7 mouse cellular contexts compared by ENCODE assay signal in genomic region chr12:108958991-108959638, GRCm38 (mm10).
DNase-seq lines count a peak whose midpoint lies in the region; ATAC-seq and TF ChIP-seq lines count a peak whose summit lies in the region.

No protein-coding gene starts in this region.

- H3K9ac ChIP-seq in ES-Bruce4 (ENCODE audit: low read depth, poor library complexity, severe bottlenecking) (0 out of 2 replicates have a peak overlapping the region, but pooled peaks have one; percentile 5), ES-E14 (ENCODE audit: insufficient read depth, low read depth, low read length, poor library complexity, severe bottlenecking) (no peak overlapping the region; the same call in 1 of the 2 replicates)
- H3K9ac ChIP-seq in forebrain, embryonic 16.5 days (replicated peaks; ENCODE audit: low read depth, low read length) = 0 out of 2 replicates have a peak overlapping the region, but pooled peaks have one; percentile 10

- H3K27ac ChIP-seq in ES-Bruce4 (ENCODE audit: insufficient read depth, low read length) (peak overlapping the region; percentile 37; the same call in 1 of the 2 replicates), ES-E14 (ENCODE audit: insufficient read depth, low read depth, low read length, poor library complexity, severe bottlenecking) (no peak overlapping the region)
- H3K27ac ChIP-seq in forebrain, embryonic 16.5 days (ENCODE audit: low read length) = peak overlapping the region; percentile 41; the same call in 1 of the 2 replicates
- H3K27ac ChIP-seq in midbrain, embryonic 10.5 days (replicated peaks) = peak overlapping the region; percentile 73

- peak; percentile 53; the same call in 1 of the 2 replicates for ATAC-seq in forebrain, embryonic 16.5 days

- TF ChIP-seq POLR2A in ES-Bruce4 (IDR thresholded peaks at IDR 0.05; ENCODE audit: insufficient read depth, low read length) = peak; percentile 6

- TF ChIP-seq CTCF in ES-Bruce4 (IDR thresholded peaks at IDR 0.05; ENCODE audit: low read depth, low read length) = no peak

- H3K4me3 ChIP-seq in ES-Bruce4 (ENCODE audit: low read depth, low read length) (peak overlapping the region; percentile 5), ES-E14 (ENCODE audit: insufficient read depth in 1 of 2, low read depth in 1 of 2, low read length in 2 of 2, poor library complexity in 1 of 2, severe bottlenecking in 1 of 2) (peak overlapping the region in 1 of 2 experiments; percentile 50; a peak in 2 of 4 replicates)
- peak overlapping the region; percentile 33 for H3K4me3 ChIP-seq in forebrain, embryonic 16.5 days (replicated peaks; ENCODE audit: low read length)
- H3K4me3 ChIP-seq in midbrain, embryonic 10.5 days = peak overlapping the region; percentile 49

- DNase-seq in ES-E14 (ENCODE audit: low read depth, low spot score) = peak; percentile 29
- peak; percentile 43 for DNase-seq in midbrain, embryonic 10.5 days (ENCODE audit: low spot score)
- no peak for DNase-seq in urinary bladder, adult 18-20 months (ENCODE audit: low spot score in 2 of 2)
- no peak for DNase-seq in spleen, postnatal 36 days (ENCODE audit: low spot score in 2 of 2)
- no peak for DNase-seq in adrenal gland, postnatal 25 days

- under 1% methylated on average over 23 of the region's 23 CpGs for WGBS in forebrain, embryonic 16.5 days
- WGBS in midbrain, embryonic 10.5 days = 1% methylated on average over 23 of the region's 23 CpGs

- H3K9me3 ChIP-seq in ES-Bruce4 (replicated peaks; ENCODE audit: control insufficient read depth, insufficient read depth, low read length, poor library complexity, severe bottlenecking) (no peaks in the 10 kb centered on the region), ES-E14 (ENCODE audit: control insufficient read depth, insufficient read depth, low read depth, low read length) (no peaks in the 10 kb centered on the region)
- H3K9me3 ChIP-seq in forebrain, embryonic 16.5 days (ENCODE audit: control insufficient read depth, low read length) = no peaks in the 10 kb centered on the region
- H3K9me3 ChIP-seq in midbrain, embryonic 10.5 days (replicated peaks) = no peaks in the 10 kb centered on the region

- H3K36me3 ChIP-seq in ES-Bruce4 (ENCODE audit: control insufficient read depth, insufficient read depth, low read length, poor library complexity, severe bottlenecking) (no peaks in the 10 kb centered on the region), ES-E14 (ENCODE audit: control insufficient read depth, insufficient read depth, low read length, poor library complexity, severe bottlenecking) (no peaks in the 10 kb centered on the region)
- H3K36me3 ChIP-seq in forebrain, embryonic 16.5 days (ENCODE audit: control insufficient read depth, insufficient read depth) = no peaks in the 10 kb centered on the region
- no peaks in the 10 kb centered on the region for H3K36me3 ChIP-seq in midbrain, embryonic 10.5 days

- H3K4me1 ChIP-seq in ES-Bruce4 (ENCODE audit: control insufficient read depth, insufficient read depth, low read length) (peaks cover 9% of the 10 kb centered on the region), ES-E14 (ENCODE audit: control insufficient read depth in 2 of 2, insufficient read depth in 2 of 2, low read length in 2 of 2, poor library complexity in 1 of 2) (peaks cover 8 to 16% of the 10 kb centered on the region in 2 experiments)
- H3K4me1 ChIP-seq in forebrain, embryonic 16.5 days (replicated peaks; ENCODE audit: control insufficient read depth, insufficient read depth, low read length) = peaks cover 47% of the 10 kb centered on the region
- H3K4me1 ChIP-seq in midbrain, embryonic 10.5 days = peaks cover 36% of the 10 kb centered on the region

- in situ Hi-C loops in ES-E14 (cut with MboI; ENCODE audit: low sequenced_read_pairs in 2 of 2, unreplicated experiment in 2 of 2) = no loop called here

- H3K27me3 ChIP-seq in ES-Bruce4 (ENCODE audit: control insufficient read depth, insufficient read depth, low read length, poor library complexity, severe bottlenecking) = no peaks in the 10 kb centered on the region
- peaks cover 12% of the 10 kb centered on the region for H3K27me3 ChIP-seq in forebrain, embryonic 16.5 days (replicated peaks; ENCODE audit: control insufficient read depth, insufficient read depth, low read length)
- H3K27me3 ChIP-seq in midbrain, embryonic 10.5 days (ENCODE audit: low read depth, poor library complexity, severe bottlenecking) = peaks cover 18% of the 10 kb centered on the region

- H3K4me2 ChIP-seq in forebrain, embryonic 16.5 days (ENCODE audit: low read length) = peak overlapping the region; percentile 63

- peak; percentile 94 for TF ChIP-seq EP300 in ES-Bruce4 (IDR thresholded peaks at IDR 0.05; ENCODE audit: insufficient read depth, low read depth, low read length)

TF ChIP-seq in ES-E14, 5 proteins besides CTCF, POLR2A, EP300 and RAD21:
- no peak for TF ChIP-seq HCFC1 (IDR thresholded peaks at IDR 0.05; ENCODE audit: borderline replicate concordance, insufficient read depth, low read length)
- no peak for TF ChIP-seq CHD2 (IDR thresholded peaks at IDR 0.05; ENCODE audit: low read depth, low read length)
- no peak for TF ChIP-seq MAFK (IDR thresholded peaks at IDR 0.05; ENCODE audit: insufficient read depth, low read depth, low read length)
- TF ChIP-seq ZC3H11A (IDR thresholded peaks at IDR 0.05; ENCODE audit: borderline replicate concordance, low read depth, low read length) = no peak
- no peak for TF ChIP-seq ZNF384 (IDR thresholded peaks at IDR 0.05; ENCODE audit: low read depth, low read length)

Comparison
In these comparisons a context has a peak if more than half of its experiments do, and no peak if none do; other contexts are left out.
1. DNase-seq: peak in ES-E14 (single experiment) and midbrain, embryonic 10.5 days (single experiment); none in urinary bladder, adult 18-20 months (0 of 2), spleen, postnatal 36 days (0 of 2) and adrenal gland, postnatal 25 days (single experiment).